Mouse (Mus musculus): ENCODE data around the gene Vamp5.

- TF ChIP-seq CTCF (IDR thresholded peaks at IDR 0.05; ENCODE audit: low read depth, low read length), result peak; percentile 70
- no peak for TF ChIP-seq POLR2AphosphoS5 (IDR thresholded peaks at IDR 0.05; ENCODE audit: insufficient replicate concordance, low read depth, low read length)
These were observed 21.6 kb upstream of the Vamp5 start for GRCm38 (mm10) chr6:72401875-72402274.

Measured in G1E (cell line).